Mouse (Mus musculus) embryonic fibroblast, embryonic 13.5 days (primary cell): ENCODE results near the gene Rassf1.

Source experiments
- CTCF ChIP-seq: IDR thresholded peaks from 2 replicates; pipeline ENCODE4 v1.5.1; 2011; ENCODE audit warnings: mild to moderate bottlenecking, control low read depth, low read length, moderate library complexity, borderline replicate concordance; ENCODE audit not compliant: insufficient read depth
- POLR2A ChIP-seq: IDR thresholded peaks from 2 replicates; pipeline ENCODE4 v1.6.1; 2011; ENCODE audit warnings: low read depth, mild to moderate bottlenecking, control low read depth, low read length, moderate library complexity

GRCm38 (mm10) chr9:107601275-107601674 lies 49.9 kb downstream of the Rassf1 start:
- no peak for TF ChIP-seq POLR2A
- TF ChIP-seq CTCF: no peak
